12 mouse cellular contexts compared by ENCODE assay signal in the genomic region with DNA sequence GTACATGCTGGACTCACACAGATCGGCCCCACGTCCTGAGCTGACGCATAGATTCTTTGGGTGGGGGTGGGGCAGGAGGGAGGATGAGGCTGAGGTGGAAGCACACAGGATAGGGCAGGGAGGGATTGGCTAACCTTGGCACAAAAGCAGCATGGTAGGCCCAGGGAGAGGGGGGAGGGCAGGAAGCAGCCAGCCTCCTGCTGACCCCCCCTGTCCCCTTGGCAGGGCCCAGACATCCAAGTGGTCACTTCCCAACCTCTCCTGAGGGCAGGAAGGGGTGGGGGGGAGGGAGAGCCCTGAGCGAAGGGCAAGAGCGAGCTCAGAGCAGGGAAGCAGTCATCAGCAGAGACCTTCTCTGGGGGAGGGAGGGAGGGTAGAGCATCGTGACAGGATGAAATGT. TPM values are rescaled to one million over a fixed set of nuclear protein-coding genes. Genes with fewer than 3 reads are reported as not detected.
DNase-seq lines count a peak whose midpoint lies in the region; ATAC-seq lines count a peak whose summit lies in the region.
"Had no signal": no experiment of that assay in that cellular context is flagged by ENCODE, and none has a peak within 500 bp of the region (broad histone marks: within the 10 kb centered on the region; RNA-seq: fewer than 3 reads in every experiment).

No protein-coding gene starts in this region.

- no peak for ATAC-seq in intestine, embryonic 16.5 days
- no peak for ATAC-seq in intestine, embryonic 15.5 days
- peak; percentile 27; the same call in 1 of the 2 replicates for ATAC-seq in embryonic facial prominence, embryonic 15.5 days (ENCODE audit: insufficient number of reproducible peaks, low FRiP score, low TSS enrichment, low read depth)
- no peak for ATAC-seq in megakaryocyte, adult 5-6 weeks (ENCODE audit: poor library complexity, severe bottlenecking)

- peaks cover 13% of the 10 kb centered on the region for H3K36me3 ChIP-seq in intestine, embryonic 16.5 days (ENCODE audit: control insufficient read depth, insufficient read depth, low read length)
- H3K36me3 ChIP-seq in intestine, embryonic 15.5 days: peaks cover 8% of the 10 kb centered on the region; the same call in 1 of the 2 replicates
- H3K36me3 ChIP-seq in embryonic facial prominence, embryonic 15.5 days: peaks cover 51% of the 10 kb centered on the region

- peaks cover 38% of the 10 kb centered on the region for H3K4me1 ChIP-seq in intestine, embryonic 16.5 days (ENCODE audit: control insufficient read depth, insufficient read depth, low read length)
- peaks cover 28% of the 10 kb centered on the region for H3K4me1 ChIP-seq in intestine, embryonic 15.5 days (replicated peaks)
- H3K4me1 ChIP-seq in embryonic facial prominence, embryonic 15.5 days: peaks cover 25% of the 10 kb centered on the region

- no peak overlapping the region for H3K4me3 ChIP-seq in intestine, embryonic 16.5 days (ENCODE audit: low read length)
- H3K4me3 ChIP-seq in intestine, embryonic 15.5 days (replicated peaks): no peak overlapping the region
- H3K4me3 ChIP-seq in embryonic facial prominence, embryonic 15.5 days (replicated peaks): no peak overlapping the region
- H3K4me3 ChIP-seq: embryonic facial prominence, embryonic 12.5 days had no signal

- no peaks in the 10 kb centered on the region for H3K9me3 ChIP-seq in intestine, embryonic 16.5 days (ENCODE audit: control insufficient read depth, low read length)
- no peaks in the 10 kb centered on the region for H3K9me3 ChIP-seq in intestine, embryonic 15.5 days
- no peaks in the 10 kb centered on the region for H3K9me3 ChIP-seq in embryonic facial prominence, embryonic 15.5 days (replicated peaks)
- H3K9me3 ChIP-seq: embryonic facial prominence, embryonic 12.5 days had no signal

- H3K9ac ChIP-seq in intestine, embryonic 16.5 days (ENCODE audit: low read depth, low read length): 0 out of 2 replicates have a peak overlapping the region, but pooled peaks have one; percentile 14
- no peak overlapping the region for H3K9ac ChIP-seq in intestine, embryonic 15.5 days
- H3K9ac ChIP-seq in embryonic facial prominence, embryonic 15.5 days: no peak overlapping the region
- H3K9ac ChIP-seq: embryonic facial prominence, embryonic 12.5 days; lung, embryonic 14.5 days had no signal

- whole genome bisulfite sequencing in intestine, embryonic 16.5 days: 53% methylated on average over 6 of the region's 6 CpGs
- WGBS in intestine, embryonic 15.5 days: 55% methylated on average over 6 of the region's 6 CpGs
- WGBS in embryonic facial prominence, embryonic 15.5 days: 32% methylated on average over 5 of the region's 6 CpGs

- DNase-seq in adrenal gland, adult (ENCODE audit: inconsistent age in 2 of 2, low spot score in 1 of 2): peak; percentile 43 to 52
- no peak for DNase-seq in adrenal gland, postnatal 4 days (ENCODE audit: low spot score in 2 of 2)
- peak; percentile 79 for DNase-seq in lung, postnatal 10 days
- DNase-seq in left cerebral cortex, adult 18-20 months (ENCODE audit: low spot score in 2 of 2): no peak
- DNase-seq: cerebellum, adult 9-10 months; lung, embryonic 14.5 days; right cerebral cortex, adult 18-20 months had no signal

- no peaks in the 10 kb centered on the region for H3K27me3 ChIP-seq in intestine, embryonic 16.5 days (replicated peaks; ENCODE audit: control insufficient read depth, insufficient read depth, low read length)
- H3K27me3 ChIP-seq in intestine, embryonic 15.5 days (replicated peaks): no peaks in the 10 kb centered on the region
- H3K27me3 ChIP-seq in embryonic facial prominence, embryonic 15.5 days: no peaks in the 10 kb centered on the region
- H3K27me3 ChIP-seq: embryonic facial prominence, embryonic 12.5 days had no signal

- H3K4me2 ChIP-seq in intestine, embryonic 16.5 days (ENCODE audit: low read depth, low read length): no peak overlapping the region
- H3K4me2 ChIP-seq in intestine, embryonic 15.5 days (replicated peaks): no peak overlapping the region
- no peak overlapping the region for H3K4me2 ChIP-seq in embryonic facial prominence, embryonic 15.5 days (replicated peaks)
- H3K4me2 ChIP-seq: embryonic facial prominence, embryonic 12.5 days; lung, embryonic 14.5 days had no signal

- H3K27ac ChIP-seq in intestine, embryonic 16.5 days (ENCODE audit: low read length): peak overlapping the region; percentile 37
- H3K27ac ChIP-seq in intestine, embryonic 15.5 days: no peak overlapping the region; the same call in 1 of the 2 replicates
- H3K27ac ChIP-seq in embryonic facial prominence, embryonic 15.5 days (replicated peaks): no peak overlapping the region
- H3K27ac ChIP-seq: embryonic facial prominence, embryonic 12.5 days had no signal

RNA-seq across cellular contexts. Expression of a gene that starts 5.1 kb away (rescaled TPM):
- total RNA-seq in adrenal gland, postnatal 4 days (2021): 10 to 100 TPM; 16.4 to 20.0 TPM
- polyA plus RNA-seq in intestine, embryonic 16.5 days (2015; fragmentation: Nextera tagmentation; extraction: Ambion mirVana): 21.0 and 22.1 TPM in 2 replicates
- 23.7 and 24.5 TPM in 2 replicates for polyA plus RNA-seq in intestine, embryonic 15.5 days (2015; fragmentation: Nextera tagmentation; extraction: Ambion mirVana)
- 12.1 and 13.5 TPM in 2 replicates for polyA plus RNA-seq in embryonic facial prominence, embryonic 15.5 days (2015; fragmentation: Nextera tagmentation; extraction: Ambion mirVana)
- 100 to 1,000 TPM; 158 to 161 TPM for total RNA-seq in left cerebral cortex, adult 18-20 months (2021)
- total RNA-seq in megakaryocyte, adult 5-6 weeks (2015): 0.13 and 0.16 TPM in 2 replicates
- 0.20 TPM in 1 of 2 replicates, not detected in the other for total RNA-seq in megakaryocyte, adult 5-6 weeks (2017)

RNA-seq across cellular contexts. Expression of a gene that starts 6.3 kb away (rescaled TPM):
- 100 to 1,000 TPM; 103 to 105 TPM for total RNA-seq in adrenal gland, postnatal 4 days (2021)
- polyA plus RNA-seq in intestine, embryonic 16.5 days (2015; fragmentation: Nextera tagmentation; extraction: Ambion mirVana): 69.9 and 88.2 TPM in 2 replicates
- 69.7 and 70.0 TPM in 2 replicates for polyA plus RNA-seq in intestine, embryonic 15.5 days (2015; fragmentation: Nextera tagmentation; extraction: Ambion mirVana)
- 59.3 and 61.8 TPM in 2 replicates for polyA plus RNA-seq in embryonic facial prominence, embryonic 15.5 days (2015; fragmentation: Nextera tagmentation; extraction: Ambion mirVana)
- 10 to 100 TPM; 37.9 to 44.5 TPM for total RNA-seq in left cerebral cortex, adult 18-20 months (2021)
- total RNA-seq in megakaryocyte, adult 5-6 weeks (2015): 7.3 and 10.8 TPM in 2 replicates
- total RNA-seq in megakaryocyte, adult 5-6 weeks (2017): 3.4 and 5.2 TPM in 2 replicates

RNA-seq across cellular contexts. Expression of a gene that starts 11.5 kb away (rescaled TPM):
- 10 to 100 TPM; 30.0 to 30.3 TPM for total RNA-seq in adrenal gland, postnatal 4 days (2021)
- 29.7 and 31.1 TPM in 2 replicates for polyA plus RNA-seq in intestine, embryonic 16.5 days (2015; fragmentation: Nextera tagmentation; extraction: Ambion mirVana)
- polyA plus RNA-seq in intestine, embryonic 15.5 days (2015; fragmentation: Nextera tagmentation; extraction: Ambion mirVana): 23.9 and 24.5 TPM in 2 replicates
- polyA plus RNA-seq in embryonic facial prominence, embryonic 15.5 days (2015; fragmentation: Nextera tagmentation; extraction: Ambion mirVana): 17.8 and 21.6 TPM in 2 replicates
- total RNA-seq in left cerebral cortex, adult 18-20 months (2021): 1 to 10 TPM; 2.6 to 3.2 TPM
- total RNA-seq in megakaryocyte, adult 5-6 weeks (2015): 60.6 and 62.4 TPM in 2 replicates
- total RNA-seq in megakaryocyte, adult 5-6 weeks (2017): 47.3 and 56.5 TPM in 2 replicates

RNA-seq across cellular contexts. Expression of a gene that starts 17.6 kb away (rescaled TPM):
- total RNA-seq in adrenal gland, postnatal 4 days (2021): 100 to 1,000 TPM in 1 of 2 experiments, 10 to 100 TPM in 1; 90.3 to 116 TPM
- polyA plus RNA-seq in intestine, embryonic 16.5 days (2015; fragmentation: Nextera tagmentation; extraction: Ambion mirVana): 251 and 288 TPM in 2 replicates
- 322 and 353 TPM in 2 replicates for polyA plus RNA-seq in intestine, embryonic 15.5 days (2015; fragmentation: Nextera tagmentation; extraction: Ambion mirVana)
- 306 and 328 TPM in 2 replicates for polyA plus RNA-seq in embryonic facial prominence, embryonic 15.5 days (2015; fragmentation: Nextera tagmentation; extraction: Ambion mirVana)
- total RNA-seq in left cerebral cortex, adult 18-20 months (2021): 10 to 100 TPM; 51.0 to 52.1 TPM
- total RNA-seq in megakaryocyte, adult 5-6 weeks (2015): 334 and 336 TPM in 2 replicates
- total RNA-seq in megakaryocyte, adult 5-6 weeks (2017): 2,102 and 2,594 TPM in 2 replicates

RNA-seq across cellular contexts. Expression of a gene that starts 34.6 kb away (rescaled TPM):
- 1 to 10 TPM; 6.4 to 6.7 TPM for total RNA-seq in adrenal gland, postnatal 4 days (2021)
- polyA plus RNA-seq in intestine, embryonic 16.5 days (2015; fragmentation: Nextera tagmentation; extraction: Ambion mirVana): 11.1 and 12.4 TPM in 2 replicates
- polyA plus RNA-seq in intestine, embryonic 15.5 days (2015; fragmentation: Nextera tagmentation; extraction: Ambion mirVana): 11.7 TPM in 2 replicates
- 19.8 and 22.1 TPM in 2 replicates for polyA plus RNA-seq in embryonic facial prominence, embryonic 15.5 days (2015; fragmentation: Nextera tagmentation; extraction: Ambion mirVana)
- total RNA-seq in left cerebral cortex, adult 18-20 months (2021): 1 to 10 TPM; 4.1 to 4.5 TPM
- total RNA-seq in megakaryocyte, adult 5-6 weeks (2015): 0.43 and 2.5 TPM in 2 replicates
- total RNA-seq in megakaryocyte, adult 5-6 weeks (2017): 0.66 TPM in 1 of 2 replicates, not detected in the other

Comparison
In these comparisons a context has a peak if more than half of its experiments do, and no peak if none do; other contexts are left out.
1. DNase-seq: peak in adrenal gland, adult (2 of 2) and lung, postnatal 10 days (single experiment); none in adrenal gland, postnatal 4 days (0 of 2) and left cerebral cortex, adult 18-20 months (0 of 2).
2. RNA of a gene that starts 5.1 kb away (total RNA-seq): 158 to 161 TPM in left cerebral cortex, adult 18-20 months and 16.4 to 20.0 TPM in adrenal gland, postnatal 4 days; 0.13 to 0.20 TPM in megakaryocyte, adult 5-6 weeks; every median in the first group is over 10 times any median in the second.
3. RNA of a gene that starts 11.5 kb away (total RNA-seq): 47.3 to 62.4 TPM in megakaryocyte, adult 5-6 weeks and 30.0 to 30.3 TPM in adrenal gland, postnatal 4 days; 2.6 to 3.2 TPM in left cerebral cortex, adult 18-20 months; every median in the first group is over 4 times any median in the second.